Mouse (Mus musculus) bone marrow, adult 2 months (tissue): Measurements from ENCODE around the gene H2-M10.3.
"Not testable (repeated sequence)": the region's sequence is repeated elsewhere in the genome, so short reads cannot be mapped to it uniquely, and the experiment has no call there.

Source experiments
- CTCF ChIP-seq: fragments of 200-500 bp; IDR thresholded peaks from 2 replicates; pipeline ENCODE4 v1.5.1; 2011; ENCODE audit warnings: low read length, control low read depth; ENCODE audit not compliant: control insufficient read depth, insufficient read depth
- POLR2A ChIP-seq: fragments of 200-500 bp; IDR thresholded peaks from 2 replicates; pipeline ENCODE4 v1.6.1; 2011; ENCODE audit warnings: low read depth, mild to moderate bottlenecking, control low read depth, low read length, borderline replicate concordance; ENCODE audit not compliant: control insufficient read depth

GRCm38 (mm10) chr17:36357512-36357911 lies 10.7 kb downstream of the H2-M10.3 start:
- TF ChIP-seq POLR2A, result not testable (repeated sequence)
- peak; percentile 39; the same call in 1 of the 2 replicates for TF ChIP-seq CTCF
